Mouse (Mus musculus): Measurements from ENCODE around the gene Enpp4. TPM values are rescaled to one million over a fixed set of nuclear protein-coding genes. Genes with fewer than 3 reads are reported as not detected.

Gene Enpp4
- polyA plus RNA-seq, 1 experiment from 2014 or later: 3.9 TPM

DNA sequence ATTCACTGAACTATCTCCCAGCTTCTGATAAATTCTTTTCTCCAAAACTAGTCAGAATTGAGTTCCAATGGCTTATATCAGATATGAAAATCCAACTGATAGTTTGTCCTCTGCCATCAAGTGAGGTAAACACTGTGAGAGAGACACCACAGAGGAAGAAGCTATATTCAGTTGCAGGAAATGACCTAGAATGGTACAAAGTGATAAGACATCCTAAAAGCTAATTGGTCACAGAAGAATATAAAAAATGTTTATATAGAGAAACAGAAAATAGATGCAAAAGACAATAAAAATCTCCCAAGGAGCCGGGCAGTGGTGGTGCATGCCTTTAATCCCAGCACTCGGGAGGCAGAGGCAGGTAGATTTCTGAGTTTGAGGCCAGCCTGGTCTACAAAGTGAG lies 11.0 kb upstream of the Enpp4 start:
- H3K4me1 ChIP-seq (ENCODE audit: control insufficient read depth, insufficient read depth, low read length): 0 out of 2 replicates have a peak, but pooled peaks cover 5% of the 10 kb centered on the region
- H3K4me2 ChIP-seq (ENCODE audit: low read depth, low read length): no peak overlapping the region
- H3K4me3 ChIP-seq (ENCODE audit: low read depth, low read length): no peak overlapping the region
- ATAC-seq (ENCODE audit: low read depth): no peak
- H3K36me3 ChIP-seq (ENCODE audit: control insufficient read depth, insufficient read depth, low read length): no peaks in the 10 kb centered on the region
- H3K9me3 ChIP-seq (ENCODE audit: control insufficient read depth, low read length): no peaks in the 10 kb centered on the region
- no peaks in the 10 kb centered on the region for H3K27me3 ChIP-seq (replicated peaks; ENCODE audit: control insufficient read depth, insufficient read depth, low read length)
- no peak overlapping the region for H3K9ac ChIP-seq (ENCODE audit: low read depth, low read length)
- no peak for DNase-seq (ENCODE audit: low spot score)
- 83% methylated on average over 2 of the region's 2 CpGs for WGBS
- no peak overlapping the region for H3K27ac ChIP-seq (replicated peaks; ENCODE audit: low read depth, low read length)

DNA sequence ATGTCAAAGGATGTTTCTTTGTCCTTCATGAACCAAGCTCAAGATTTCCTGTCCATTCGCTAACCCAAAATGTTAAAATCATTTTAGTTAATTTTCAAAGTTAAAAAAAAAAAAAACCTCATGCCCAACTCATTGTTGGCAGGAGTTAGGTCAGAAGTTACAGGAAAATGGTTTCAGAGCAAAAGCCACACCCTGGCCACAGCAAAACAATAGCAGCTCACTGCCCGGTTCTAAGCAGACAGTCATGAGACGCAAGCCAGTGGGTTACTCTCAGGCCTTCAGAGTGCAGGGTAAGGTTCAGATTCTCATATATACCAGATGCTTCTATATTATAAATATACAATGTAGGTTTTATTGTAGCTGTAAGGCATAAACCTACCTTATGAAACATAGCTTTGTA lies 2.7 kb upstream of the Enpp4 start:
- H3K4me2 ChIP-seq (ENCODE audit: low read depth, low read length): no peak overlapping the region
- 0 out of 2 replicates have a peak, but pooled peaks cover 7% of the 10 kb centered on the region for H3K27me3 ChIP-seq (replicated peaks; ENCODE audit: control insufficient read depth, insufficient read depth, low read length)
- no peak for DNase-seq (ENCODE audit: low spot score)
- H3K27ac ChIP-seq (replicated peaks; ENCODE audit: low read depth, low read length): no peak overlapping the region
- peaks cover 7% of the 10 kb centered on the region; the same call in 1 of the 2 replicates for H3K4me1 ChIP-seq (ENCODE audit: control insufficient read depth, insufficient read depth, low read length)
- no peak overlapping the region for H3K9ac ChIP-seq (ENCODE audit: low read depth, low read length)
- H3K36me3 ChIP-seq (ENCODE audit: control insufficient read depth, insufficient read depth, low read length): no peaks in the 10 kb centered on the region
- no peak for ATAC-seq (ENCODE audit: low read depth)
- H3K4me3 ChIP-seq (ENCODE audit: low read depth, low read length): no peak overlapping the region
- WGBS: 79% methylated on average over 3 of the region's 3 CpGs
- no peaks in the 10 kb centered on the region for H3K9me3 ChIP-seq (ENCODE audit: control insufficient read depth, low read length)

DNA sequence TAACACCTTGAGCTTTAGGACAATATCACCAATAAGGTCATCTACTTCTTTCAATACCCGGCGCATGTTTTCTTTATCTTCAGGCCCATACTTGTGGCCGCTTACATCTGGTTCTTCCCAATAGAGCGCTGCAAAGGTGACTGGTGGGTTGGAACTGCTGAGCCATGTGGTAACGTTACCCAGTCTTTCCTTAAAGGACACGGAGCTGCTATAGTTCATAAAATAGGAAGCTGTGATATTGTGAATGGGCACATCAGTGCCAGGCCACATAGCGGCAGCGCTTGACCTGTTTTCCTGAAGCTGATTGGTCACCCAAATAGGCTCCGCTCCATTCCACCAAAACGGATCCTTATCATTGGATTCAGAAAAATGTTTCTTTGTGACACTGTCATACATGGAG lies 3.6 kb downstream of the Enpp4 start:
- 0 out of 2 replicates have a peak, but pooled peaks cover 7% of the 10 kb centered on the region for H3K27me3 ChIP-seq (replicated peaks; ENCODE audit: control insufficient read depth, insufficient read depth, low read length)
- WGBS: 92% methylated on average over 10 of the region's 10 CpGs
- H3K9me3 ChIP-seq (ENCODE audit: control insufficient read depth, low read length): no peaks in the 10 kb centered on the region
- ATAC-seq (ENCODE audit: low read depth) (no peak), DNase-seq (ENCODE audit: low spot score) (no peak)
- H3K4me1 ChIP-seq (ENCODE audit: control insufficient read depth, insufficient read depth, low read length): peaks cover 7% of the 10 kb centered on the region; the same call in 1 of the 2 replicates
- H3K27ac ChIP-seq (replicated peaks; ENCODE audit: low read depth, low read length): no peak overlapping the region
- no peak overlapping the region for H3K4me2 ChIP-seq (ENCODE audit: low read depth, low read length)
- H3K9ac ChIP-seq (ENCODE audit: low read depth, low read length): no peak overlapping the region
- H3K36me3 ChIP-seq (ENCODE audit: control insufficient read depth, insufficient read depth, low read length): no peaks in the 10 kb centered on the region
- H3K4me3 ChIP-seq (ENCODE audit: low read depth, low read length): no peak overlapping the region

DNA sequence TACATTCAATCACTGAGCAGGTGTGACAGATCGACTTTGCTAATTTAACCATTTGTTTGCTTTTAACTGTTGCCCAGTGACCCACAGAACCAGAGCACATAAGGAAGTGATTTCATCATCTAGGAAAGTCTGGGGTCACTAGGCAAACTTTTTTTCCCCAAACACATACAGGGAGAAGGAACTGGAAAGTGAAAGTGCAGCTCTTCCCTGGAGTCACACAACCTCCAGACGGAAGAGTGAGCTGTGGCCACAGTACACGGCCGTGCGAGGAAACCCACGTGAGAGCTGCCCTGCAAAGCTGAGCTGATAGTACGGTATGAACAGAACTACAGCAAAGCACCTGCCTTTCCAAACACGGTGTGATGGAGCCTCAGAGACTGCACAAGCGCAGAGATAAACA lies 4.7 kb downstream of the Enpp4 start:
- ATAC-seq (ENCODE audit: low read depth): no peak
- DNase-seq (ENCODE audit: low spot score): no peak
- Histone ChIP-seq H3K36me3 (ENCODE audit: control insufficient read depth, insufficient read depth, low read length) (no peaks in the 10 kb centered on the region), H3K27ac (replicated peaks; ENCODE audit: low read depth, low read length) (no peak overlapping the region), H3K9ac (ENCODE audit: low read depth, low read length) (no peak overlapping the region), H3K4me1 (ENCODE audit: control insufficient read depth, insufficient read depth, low read length) (peaks cover 7% of the 10 kb centered on the region; the same call in 1 of the 2 replicates), H3K4me2 (ENCODE audit: low read depth, low read length) (no peak overlapping the region), H3K27me3 (replicated peaks; ENCODE audit: control insufficient read depth, insufficient read depth, low read length) (0 out of 2 replicates have a peak, but pooled peaks cover 7% of the 10 kb centered on the region), H3K4me3 (ENCODE audit: low read depth, low read length) (no peak overlapping the region), H3K9me3 (ENCODE audit: control insufficient read depth, low read length) (no peaks in the 10 kb centered on the region)
- WGBS: 66% methylated on average over 9 of the region's 9 CpGs

DNA sequence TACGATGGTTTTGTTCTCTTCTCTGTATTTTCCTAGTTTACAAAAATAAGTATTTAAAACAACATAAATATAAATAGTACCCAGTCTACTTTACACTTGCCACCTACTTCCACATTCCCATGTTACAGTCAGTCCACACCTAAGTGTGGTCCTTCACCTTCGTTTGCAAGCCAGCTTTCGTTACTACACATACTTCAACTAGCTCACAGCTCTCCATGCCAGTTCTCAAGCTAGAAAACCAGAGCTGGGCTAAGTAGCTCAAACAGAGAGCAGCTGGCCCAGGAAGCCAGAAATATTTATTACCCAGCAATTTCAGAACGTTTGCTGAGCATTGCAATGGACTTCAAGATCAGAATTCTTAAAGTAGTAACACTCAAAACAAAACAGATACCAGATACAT lies 5.1 kb downstream of the Enpp4 start:
- WGBS: 67% methylated on average over 4 of the region's 4 CpGs
- H3K9me3 ChIP-seq (ENCODE audit: control insufficient read depth, low read length): no peaks in the 10 kb centered on the region
- no peak overlapping the region for H3K27ac ChIP-seq (replicated peaks; ENCODE audit: low read depth, low read length)
- H3K4me1 ChIP-seq (ENCODE audit: control insufficient read depth, insufficient read depth, low read length): peaks cover 7% of the 10 kb centered on the region; the same call in 1 of the 2 replicates
- ATAC-seq (ENCODE audit: low read depth) (no peak), DNase-seq (ENCODE audit: low spot score) (no peak)
- H3K36me3 ChIP-seq (ENCODE audit: control insufficient read depth, insufficient read depth, low read length): no peaks in the 10 kb centered on the region
- H3K9ac ChIP-seq (ENCODE audit: low read depth, low read length): no peak overlapping the region
- H3K4me3 ChIP-seq (ENCODE audit: low read depth, low read length): no peak overlapping the region
- H3K27me3 ChIP-seq (replicated peaks; ENCODE audit: control insufficient read depth, insufficient read depth, low read length): 0 out of 2 replicates have a peak, but pooled peaks cover 7% of the 10 kb centered on the region
- H3K4me2 ChIP-seq (ENCODE audit: low read depth, low read length): no peak overlapping the region

DNA sequence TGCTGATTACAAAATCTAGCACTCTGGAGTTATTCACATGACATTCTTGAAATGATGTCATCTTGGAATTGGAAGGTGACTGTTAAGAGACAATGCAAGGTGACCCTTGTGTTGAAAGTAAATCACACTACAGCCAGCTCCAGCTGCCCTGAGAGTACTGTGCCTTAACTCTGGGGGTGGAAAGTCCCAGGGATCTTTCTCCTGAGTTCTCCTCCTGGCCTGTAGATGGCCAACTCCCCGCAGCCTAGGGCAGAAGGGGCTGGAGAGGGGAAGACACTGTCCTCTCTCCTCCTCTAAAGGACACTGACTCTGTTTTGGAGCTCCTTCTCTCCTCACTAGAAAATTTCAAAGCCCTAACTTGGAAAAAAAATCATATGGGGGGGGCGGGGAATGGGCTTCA lies 14.1 kb downstream of the Enpp4 start:
- no peaks in the 10 kb centered on the region for H3K36me3 ChIP-seq (ENCODE audit: control insufficient read depth, insufficient read depth, low read length)
- no peak overlapping the region for H3K9ac ChIP-seq (ENCODE audit: low read depth, low read length)
- H3K4me1 ChIP-seq (ENCODE audit: control insufficient read depth, insufficient read depth, low read length): no peaks in the 10 kb centered on the region
- WGBS: 52% methylated on average over 2 of the region's 2 CpGs
- no peak overlapping the region for H3K27ac ChIP-seq (replicated peaks; ENCODE audit: low read depth, low read length)
- ATAC-seq (ENCODE audit: low read depth): no peak
- no peak overlapping the region for H3K4me2 ChIP-seq (ENCODE audit: low read depth, low read length)
- no peak for DNase-seq (ENCODE audit: low spot score)
- H3K9me3 ChIP-seq (ENCODE audit: control insufficient read depth, low read length): no peaks in the 10 kb centered on the region
- H3K4me3 ChIP-seq (ENCODE audit: low read depth, low read length): no peak overlapping the region
- H3K27me3 ChIP-seq (replicated peaks; ENCODE audit: control insufficient read depth, insufficient read depth, low read length): no peaks in the 10 kb centered on the region

DNA sequence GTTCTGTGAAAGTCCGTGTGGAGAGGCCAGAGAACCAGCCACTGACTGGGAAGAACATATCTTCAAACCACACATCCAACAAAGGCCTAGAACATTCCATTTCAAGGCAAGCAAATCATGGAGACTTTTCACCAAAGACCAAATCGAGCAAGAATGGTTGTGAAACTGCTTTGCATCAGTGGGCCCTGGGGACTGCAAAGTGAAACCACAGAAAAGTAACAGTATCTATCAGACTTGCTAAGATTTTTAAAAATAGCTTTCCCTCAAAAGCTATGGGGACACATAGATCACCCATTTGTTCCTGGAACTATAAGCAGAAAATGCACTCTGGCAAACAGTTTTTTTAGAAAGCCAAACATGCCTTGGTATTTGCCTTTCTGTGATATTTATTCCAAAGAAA lies 14.7 kb downstream of the Enpp4 start:
- 56% methylated on average over 2 of the region's 2 CpGs for WGBS
- Histone ChIP-seq H3K9ac (ENCODE audit: low read depth, low read length) (no peak overlapping the region), H3K27ac (replicated peaks; ENCODE audit: low read depth, low read length) (no peak overlapping the region), H3K36me3 (ENCODE audit: control insufficient read depth, insufficient read depth, low read length) (no peaks in the 10 kb centered on the region), H3K4me2 (ENCODE audit: low read depth, low read length) (no peak overlapping the region), H3K27me3 (replicated peaks; ENCODE audit: control insufficient read depth, insufficient read depth, low read length) (no peaks in the 10 kb centered on the region), H3K4me3 (ENCODE audit: low read depth, low read length) (no peak overlapping the region), H3K4me1 (ENCODE audit: control insufficient read depth, insufficient read depth, low read length) (no peaks in the 10 kb centered on the region), H3K9me3 (ENCODE audit: control insufficient read depth, low read length) (no peaks in the 10 kb centered on the region)
- DNase-seq (ENCODE audit: low spot score): no peak
- no peak for ATAC-seq (ENCODE audit: low read depth)

DNA sequence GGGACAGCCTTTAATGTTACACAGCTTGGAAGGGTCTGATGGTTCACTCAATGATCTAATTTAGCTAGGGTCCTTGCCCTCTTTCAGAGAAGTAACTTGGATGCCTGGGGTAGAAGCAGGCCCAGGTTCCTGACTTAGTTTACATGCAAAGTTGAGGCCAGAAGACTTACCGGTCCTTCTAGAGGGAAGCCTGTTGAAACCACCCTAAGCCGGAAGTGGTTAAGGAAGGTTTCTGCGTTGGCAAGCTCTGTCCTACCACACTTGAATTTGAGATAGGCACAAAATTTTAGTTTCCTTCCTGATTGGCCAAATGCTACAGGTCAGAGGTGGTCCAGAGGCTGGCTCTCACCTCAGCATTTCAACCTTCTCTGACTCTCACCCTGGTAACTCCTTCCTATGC lies 17.4 kb downstream of the Enpp4 start:
- Histone ChIP-seq H3K4me3 (ENCODE audit: low read depth, low read length) (no peak overlapping the region), H3K36me3 (ENCODE audit: control insufficient read depth, insufficient read depth, low read length) (no peaks in the 10 kb centered on the region), H3K9ac (ENCODE audit: low read depth, low read length) (no peak overlapping the region), H3K27ac (replicated peaks; ENCODE audit: low read depth, low read length) (no peak overlapping the region), H3K4me2 (ENCODE audit: low read depth, low read length) (no peak overlapping the region), H3K9me3 (ENCODE audit: control insufficient read depth, low read length) (no peaks in the 10 kb centered on the region), H3K4me1 (ENCODE audit: control insufficient read depth, insufficient read depth, low read length) (no peaks in the 10 kb centered on the region), H3K27me3 (replicated peaks; ENCODE audit: control insufficient read depth, insufficient read depth, low read length) (no peaks in the 10 kb centered on the region)
- 87% methylated on average over 3 of the region's 3 CpGs for WGBS
- ATAC-seq (ENCODE audit: low read depth) (no peak), DNase-seq (ENCODE audit: low spot score) (no peak)

DNA sequence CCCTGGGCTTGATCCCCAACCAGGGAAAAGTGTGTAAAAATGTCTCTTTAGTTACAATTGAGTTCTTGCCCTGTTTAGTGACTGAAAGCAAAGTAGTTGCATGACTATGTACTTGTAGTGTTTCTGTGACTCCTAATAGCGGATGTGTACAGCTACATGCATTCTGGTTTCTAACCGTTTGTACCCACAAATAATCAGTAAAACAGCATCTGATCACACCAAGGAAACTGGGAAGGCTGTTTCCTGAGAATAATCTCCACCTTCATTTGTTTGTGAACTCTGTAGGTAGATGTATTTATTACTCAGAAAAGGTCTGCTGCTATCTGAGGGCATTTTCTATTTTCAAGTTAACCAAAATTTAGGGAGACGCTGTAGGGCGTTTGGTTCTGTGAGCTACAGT lies 22.5 kb downstream of the Enpp4 start:
- no peaks in the 10 kb centered on the region for H3K27me3 ChIP-seq (replicated peaks; ENCODE audit: control insufficient read depth, insufficient read depth, low read length)
- no peak overlapping the region for H3K4me3 ChIP-seq (ENCODE audit: low read depth, low read length)
- no peak overlapping the region for H3K4me2 ChIP-seq (ENCODE audit: low read depth, low read length)
- no peaks in the 10 kb centered on the region for H3K9me3 ChIP-seq (ENCODE audit: control insufficient read depth, low read length)
- H3K4me1 ChIP-seq (ENCODE audit: control insufficient read depth, insufficient read depth, low read length): no peaks in the 10 kb centered on the region
- 0 out of 2 replicates have a peak, but pooled peaks cover 4% of the 10 kb centered on the region for H3K36me3 ChIP-seq (ENCODE audit: control insufficient read depth, insufficient read depth, low read length)
- DNase-seq (ENCODE audit: low spot score) (no peak), ATAC-seq (ENCODE audit: low read depth) (no peak)
- WGBS: 82% methylated on average over 4 of the region's 4 CpGs
- no peak overlapping the region for H3K27ac ChIP-seq (replicated peaks; ENCODE audit: low read depth, low read length)
- H3K9ac ChIP-seq (ENCODE audit: low read depth, low read length): no peak overlapping the region

All from embryonic facial prominence, embryonic 14.5 days (tissue).